In the genomic region with DNA sequence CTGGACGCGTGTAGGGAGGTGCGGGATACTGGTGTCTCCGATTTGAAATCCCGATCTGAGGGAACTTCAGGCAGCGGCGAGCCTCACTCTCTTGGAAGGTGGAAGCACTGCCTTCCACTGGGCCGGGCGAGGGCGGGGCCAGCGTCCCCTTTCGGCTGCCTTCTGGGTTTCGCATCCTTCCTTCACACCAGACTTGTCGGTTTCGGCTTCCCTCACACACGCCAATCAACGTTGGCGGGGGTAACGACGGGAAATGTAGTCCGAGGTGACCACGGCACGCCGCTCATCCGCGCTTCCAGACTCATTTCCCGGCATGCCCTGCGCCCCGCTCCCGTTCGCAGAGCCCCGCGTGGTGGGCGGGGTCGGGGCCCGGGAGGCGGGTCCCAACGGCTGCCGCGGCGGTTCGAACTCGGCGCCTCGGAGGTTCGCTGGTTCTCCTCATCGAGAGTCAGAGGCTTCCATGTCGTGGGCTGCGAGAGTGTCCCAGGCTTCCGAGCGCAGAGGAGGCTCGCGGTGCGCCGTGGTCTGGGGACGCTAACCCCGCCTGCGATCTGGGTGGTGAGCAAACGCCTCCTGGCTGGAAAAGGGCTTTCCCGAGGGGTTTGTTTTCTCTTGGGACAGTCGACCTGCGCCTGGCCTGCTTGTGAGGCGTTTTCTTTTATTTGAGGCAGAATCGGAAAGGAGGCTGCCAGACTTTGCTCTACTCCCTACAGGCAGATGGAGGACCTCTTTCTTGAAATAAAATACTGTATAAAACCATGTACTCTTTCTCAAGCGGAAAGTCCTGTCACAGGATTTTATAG, we compare ENCODE assay signal across 8 mouse cellular contexts. TPM values are rescaled to one million over a fixed set of nuclear protein-coding genes. Genes with fewer than 3 reads are reported as not detected.
DNase-seq lines count a peak whose midpoint lies in the region; ATAC-seq lines count a peak whose summit lies in the region.

A gene (minus strand): TSS at position 180 of the 803 bp plus-strand sequence.
A gene (plus strand): TSS at position 435 of the 803 bp plus-strand sequence.

- H3K36me3 ChIP-seq in heart, embryonic 13.5 days = peaks cover 20% of the 10 kb centered on the region
- peaks cover 13% of the 10 kb centered on the region for H3K36me3 ChIP-seq in liver, embryonic 12.5 days
- 0 out of 2 replicates have a peak, but pooled peaks cover 6% of the 10 kb centered on the region for H3K36me3 ChIP-seq in stomach, embryonic 15.5 days

- no peaks in the 10 kb centered on the region for H3K4me1 ChIP-seq in brown adipose tissue, adult 24 weeks (ENCODE audit: control insufficient read depth, insufficient read depth, insufficient read length, low read length)
- H3K4me1 ChIP-seq in heart, embryonic 13.5 days = peaks cover 18% of the 10 kb centered on the region
- peaks cover 21% of the 10 kb centered on the region for H3K4me1 ChIP-seq in liver, embryonic 12.5 days
- H3K4me1 ChIP-seq in stomach, embryonic 15.5 days = no peaks in the 10 kb centered on the region

- peak within 1 kb of the TSS; percentile 73 for H3K4me3 ChIP-seq in brown adipose tissue, adult 24 weeks (ENCODE audit: insufficient read depth, low read depth, low read length)
- peak within 1 kb of the TSS; percentile 85 for H3K4me3 ChIP-seq in heart, embryonic 13.5 days
- peak within 1 kb of the TSS; percentile 94 for H3K4me3 ChIP-seq in liver, embryonic 12.5 days
- H3K4me3 ChIP-seq in stomach, embryonic 15.5 days (replicated peaks) = peak within 1 kb of the TSS; percentile 94

- no peaks in the 10 kb centered on the region for H3K9me3 ChIP-seq in heart, embryonic 13.5 days
- H3K9me3 ChIP-seq in liver, embryonic 12.5 days (replicated peaks) = no peaks in the 10 kb centered on the region
- H3K9me3 ChIP-seq in stomach, embryonic 15.5 days = no peaks in the 10 kb centered on the region

- peak within 1 kb of the TSS; percentile 96 for H3K27ac ChIP-seq in brown adipose tissue, adult 24 weeks (replicated peaks; ENCODE audit: low read depth, low read length)
- H3K27ac ChIP-seq in heart, embryonic 13.5 days (replicated peaks) = peak within 1 kb of the TSS; percentile 92
- H3K27ac ChIP-seq in liver, embryonic 12.5 days = peak within 1 kb of the TSS; percentile 91
- H3K27ac ChIP-seq in stomach, embryonic 15.5 days = peak within 1 kb of the TSS; percentile 96

- ATAC-seq in heart, embryonic 13.5 days (ENCODE audit: extremely low read depth, insufficient number of reproducible peaks, low FRiP score, low TSS enrichment) = peak; percentile 97
- ATAC-seq in liver, embryonic 12.5 days = peak; percentile 99
- peak; percentile 99 for ATAC-seq in stomach, embryonic 15.5 days (ENCODE audit: insufficient read depth, low FRiP score, low read depth)

- under 1% methylated on average over 65 of the region's 65 CpGs for WGBS in heart, embryonic 13.5 days
- WGBS in liver, embryonic 12.5 days (ENCODE audit: insufficient replicate concordance) = under 1% methylated on average over 65 of the region's 65 CpGs
- under 1% methylated on average over 65 of the region's 65 CpGs for WGBS in stomach, embryonic 15.5 days

- peak within 1 kb of the TSS; percentile 79 for H3K4me2 ChIP-seq in heart, embryonic 13.5 days
- peak within 1 kb of the TSS; percentile 96 for H3K4me2 ChIP-seq in liver, embryonic 12.5 days
- peak within 1 kb of the TSS; percentile 73 for H3K4me2 ChIP-seq in stomach, embryonic 15.5 days

- peak within 1 kb of the TSS; percentile 89 for H3K9ac ChIP-seq in heart, embryonic 13.5 days
- H3K9ac ChIP-seq in liver, embryonic 12.5 days = peak within 1 kb of the TSS; percentile 85
- H3K9ac ChIP-seq in stomach, embryonic 15.5 days = peak within 1 kb of the TSS; percentile 91

- peak; percentile 100 for DNase-seq in CD4-positive, CD25-positive, alpha-beta regulatory T cell, adult 2 months (ENCODE audit: low read depth, low spot score)
- DNase-seq in fat pad, adult 2 months (ENCODE audit: extremely low read depth, low read depth, low spot score) = peak; percentile 85
- DNase-seq in kidney, postnatal 10 days = peak; percentile 98
- DNase-seq in natural killer cell, adult 2 months (ENCODE audit: low spot score in 2 of 2) = peak; percentile 94 to 96

- no peaks in the 10 kb centered on the region for H3K27me3 ChIP-seq in heart, embryonic 13.5 days (replicated peaks)
- no peaks in the 10 kb centered on the region for H3K27me3 ChIP-seq in liver, embryonic 12.5 days (replicated peaks)
- H3K27me3 ChIP-seq in stomach, embryonic 15.5 days (replicated peaks) = no peaks in the 10 kb centered on the region

RNA-seq across cellular contexts. Expression of the first gene that starts in this region (rescaled TPM):
- 103 and 164 TPM in 2 replicates for polyA plus RNA-seq in brown adipose tissue, adult 24 weeks (2012; ENCODE audit: insufficient read depth, insufficient read length, missing spikeins)
- 32.7 and 33.3 TPM in 2 replicates for polyA plus RNA-seq in heart, embryonic 13.5 days (2015; fragmentation: Nextera tagmentation; extraction: Ambion mirVana)
- polyA plus RNA-seq in liver, embryonic 12.5 days (2016; fragmentation: Nextera tagmentation; extraction: Ambion mirVana) = 27.6 and 29.3 TPM in 2 replicates
- polyA plus RNA-seq in stomach, embryonic 15.5 days (2015; fragmentation: Nextera tagmentation; extraction: Ambion mirVana) = 45.1 and 47.0 TPM in 2 replicates

RNA-seq across cellular contexts. Expression of the second gene that starts in this region (rescaled TPM):
- 0.83 and 1.5 TPM in 2 replicates for polyA plus RNA-seq in brown adipose tissue, adult 24 weeks (2012; ENCODE audit: insufficient read depth, insufficient read length, missing spikeins)
- polyA plus RNA-seq in heart, embryonic 13.5 days (2015; fragmentation: Nextera tagmentation; extraction: Ambion mirVana) = 3.9 and 4.3 TPM in 2 replicates
- polyA plus RNA-seq in liver, embryonic 12.5 days (2016; fragmentation: Nextera tagmentation; extraction: Ambion mirVana) = 7.1 and 9.3 TPM in 2 replicates
- 8.6 and 9.7 TPM in 2 replicates for polyA plus RNA-seq in stomach, embryonic 15.5 days (2015; fragmentation: Nextera tagmentation; extraction: Ambion mirVana)

Comparison
In these comparisons a context has a peak if more than half of its experiments do, and no peak if none do; other contexts are left out.
1. Peak in every context shown above with its lines: DNase-seq, ATAC-seq, H3K4me3 ChIP-seq and H3K27ac ChIP-seq.